Mouse (Mus musculus) kidney, adult 2 months (tissue): ENCODE measurements at regions not wholly inside any gene's neighbourhood (a gene's known extent, or its start where the extent isn't known, plus 50 kb on each side); places are given as distances from the start of the nearest gene placed in this dataset.

Experiments used
- DNase-seq: peaks from one replicate; pipeline ENCODE4 v3.0.0; 2021
- H3K27ac ChIP-seq: fragments of 200-500 bp; 2 replicates; pipeline ENCODE4 v1.5.1; 2012; ENCODE audit warnings: low read depth, low read length, control low read depth, inconsistent platforms; ENCODE audit not compliant: insufficient read depth
- H3K27me3 ChIP-seq: fragments of 200-500 bp; replicated peaks from 2 replicates; pipeline ENCODE4 v1.6.1; 2012; ENCODE audit warnings: mild to moderate bottlenecking, moderate library complexity, low read length, inconsistent platforms; ENCODE audit not compliant: control insufficient read depth, insufficient read depth
- H3K36me3 ChIP-seq: fragments of 200-500 bp; 2 replicates; pipeline ENCODE4 v1.6.1; 2012; ENCODE audit warnings: mild to moderate bottlenecking, moderate library complexity, low read length, inconsistent platforms; ENCODE audit not compliant: control insufficient read depth, insufficient read depth
- H3K4me1 ChIP-seq: fragments of 200-500 bp; 2 replicates; pipeline ENCODE4 v1.6.1; 2011; ENCODE audit warnings: low read length; ENCODE audit not compliant: control insufficient read depth, insufficient read depth
- H3K4me3 ChIP-seq: fragments of 200-500 bp; 2 replicates; pipeline ENCODE4 v1.5.1; 2011; ENCODE audit warnings: mild to moderate bottlenecking, low read depth, low read length, control low read depth; ENCODE audit not compliant: insufficient read depth
- CTCF ChIP-seq: fragments of 200-500 bp; conservative IDR thresholded peaks from 2 replicates; pipeline ENCODE4 v1.5.1; 2011; ENCODE audit warnings: low read depth, mild to moderate bottlenecking, control low read depth, low read length, moderate library complexity, mixed read lengths; ENCODE audit not compliant: insufficient read depth, insufficient read length
- POLR2A ChIP-seq: fragments of 200-500 bp; IDR thresholded peaks from one replicate; pipeline ENCODE4 v1.6.1; 2011; ENCODE audit warnings: low read depth, low read length, control low read depth
- WGBS: fragments of 180-500 bp; shearing (Covaris S2); methylation state at CpG from one replicate; pipeline ENCODE4 v1.1.7; 2018; 5-methylcytosine and 5-hydroxymethylcytosine counted together

DNA sequence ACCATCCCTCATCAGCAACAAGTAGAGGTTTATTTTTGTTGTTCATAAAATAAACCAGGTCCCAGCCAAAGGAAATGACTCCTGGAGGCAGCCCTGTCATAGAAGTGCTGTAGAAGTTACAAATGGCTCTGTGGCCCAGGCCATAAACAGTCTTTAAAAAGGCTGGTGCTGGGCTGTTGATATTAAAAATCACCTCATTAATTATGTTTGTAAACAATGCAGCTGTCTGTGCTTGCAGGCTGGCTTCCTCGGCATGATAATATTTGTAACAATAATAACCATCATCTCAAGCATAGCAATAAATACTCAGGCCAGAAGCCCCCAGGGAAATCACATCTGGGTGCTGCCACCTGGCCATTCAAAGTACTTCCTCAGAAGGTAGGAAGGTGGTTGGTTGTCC, 176.5 kb downstream of the Sptssa start:
- no peak overlapping the region for H3K4me3 ChIP-seq
- WGBS: 41% methylated on average over 1 of the region's 1 CpGs
- DNase-seq: peak; percentile 77
- no peaks in the 10 kb centered on the region for H3K36me3 ChIP-seq
- no peaks in the 10 kb centered on the region for H3K4me1 ChIP-seq
- no peak for TF ChIP-seq CTCF
- TF ChIP-seq POLR2A: no peak
- no peaks in the 10 kb centered on the region; the same call in 1 of the 2 replicates for H3K27me3 ChIP-seq
- H3K27ac ChIP-seq: no peak overlapping the region

DNA sequence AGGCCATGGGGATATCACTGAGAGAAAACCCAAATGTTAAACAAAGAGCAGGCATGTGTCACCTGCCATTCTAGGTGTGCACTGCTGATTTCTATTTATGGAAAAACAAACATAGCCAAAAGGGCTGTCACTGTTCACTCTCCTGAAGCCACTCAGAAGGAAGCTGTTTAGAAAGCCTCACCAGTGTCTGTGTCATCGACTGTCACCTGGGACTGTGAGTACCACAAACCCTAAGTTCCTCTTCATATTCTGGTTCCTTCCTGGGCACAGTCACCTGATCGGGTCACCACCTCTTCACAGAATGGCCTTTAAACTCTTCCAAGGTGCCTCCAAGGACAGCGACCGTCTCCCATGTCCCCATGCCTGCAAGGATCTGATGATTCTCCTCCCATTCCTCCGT, 183.5 kb downstream of the Sptssa start:
- no peaks in the 10 kb centered on the region for H3K36me3 ChIP-seq
- TF ChIP-seq POLR2A: no peak
- no peak for TF ChIP-seq CTCF
- no peak for DNase-seq
- no peaks in the 10 kb centered on the region for H3K4me1 ChIP-seq
- H3K27me3 ChIP-seq: no peaks in the 10 kb centered on the region; the same call in 1 of the 2 replicates
- H3K4me3 ChIP-seq: no peak overlapping the region
- WGBS: 88% methylated on average over 5 of the region's 5 CpGs
- no peak overlapping the region for H3K27ac ChIP-seq

DNA sequence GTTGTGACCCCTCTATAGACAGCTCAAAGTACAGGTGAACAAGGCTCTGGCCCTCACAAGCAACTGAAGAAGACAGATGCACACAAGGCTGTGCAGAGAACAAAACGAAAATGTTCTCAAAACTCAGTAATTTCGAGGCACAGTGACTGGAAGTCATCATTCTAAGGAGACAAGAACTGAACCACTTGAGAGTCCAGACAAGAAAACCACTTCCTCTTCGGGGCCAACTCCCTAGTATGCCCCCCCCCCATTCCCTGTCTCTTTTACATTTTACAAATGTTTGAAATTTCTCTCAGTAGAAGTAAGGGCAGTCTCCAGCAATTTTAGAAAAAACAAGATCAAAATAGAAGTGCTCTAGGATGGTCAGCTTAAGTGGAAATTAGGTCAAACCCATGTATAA, 184.0 kb downstream of the Sptssa start:
- Histone ChIP-seq H3K27me3 (no peaks in the 10 kb centered on the region; the same call in 1 of the 2 replicates), H3K4me3 (no peak overlapping the region), H3K27ac (no peak overlapping the region), H3K4me1 (no peaks in the 10 kb centered on the region), H3K36me3 (no peaks in the 10 kb centered on the region)
- WGBS: 64% methylated on average over 3 of the region's 3 CpGs
- TF ChIP-seq POLR2A: no peak
- DNase-seq: no peak

DNA sequence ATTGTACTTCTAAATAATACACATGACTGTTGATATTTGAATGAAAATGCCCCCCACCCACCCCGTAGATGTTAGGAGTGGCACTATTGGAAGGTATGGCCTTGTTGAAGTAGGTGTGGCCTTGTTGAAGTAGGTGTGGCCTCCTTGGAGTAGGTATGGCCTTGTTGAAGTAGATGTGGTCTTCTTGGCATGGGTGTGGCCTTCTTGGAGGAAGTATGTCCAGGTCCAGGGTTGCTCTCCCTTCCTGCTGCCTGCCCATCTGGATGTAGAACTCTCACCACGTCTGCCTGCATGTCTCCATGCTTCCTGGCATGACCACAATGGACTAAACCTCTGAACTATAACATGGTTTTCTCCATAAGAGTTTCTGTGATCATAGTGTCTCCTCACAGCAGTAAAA, 188.7 kb downstream of the Sptssa start:
- WGBS: 91% methylated on average over 2 of the region's 2 CpGs
- Histone ChIP-seq H3K4me1 (peaks cover 2% of the 10 kb centered on the region; the same call in 1 of the 2 replicates), H3K4me3 (no peak overlapping the region), H3K27ac (no peak overlapping the region), H3K27me3 (no peaks in the 10 kb centered on the region), H3K36me3 (no peaks in the 10 kb centered on the region)
- TF ChIP-seq POLR2A: no peak
- TF ChIP-seq CTCF: no peak
- DNase-seq: no peak

DNA sequence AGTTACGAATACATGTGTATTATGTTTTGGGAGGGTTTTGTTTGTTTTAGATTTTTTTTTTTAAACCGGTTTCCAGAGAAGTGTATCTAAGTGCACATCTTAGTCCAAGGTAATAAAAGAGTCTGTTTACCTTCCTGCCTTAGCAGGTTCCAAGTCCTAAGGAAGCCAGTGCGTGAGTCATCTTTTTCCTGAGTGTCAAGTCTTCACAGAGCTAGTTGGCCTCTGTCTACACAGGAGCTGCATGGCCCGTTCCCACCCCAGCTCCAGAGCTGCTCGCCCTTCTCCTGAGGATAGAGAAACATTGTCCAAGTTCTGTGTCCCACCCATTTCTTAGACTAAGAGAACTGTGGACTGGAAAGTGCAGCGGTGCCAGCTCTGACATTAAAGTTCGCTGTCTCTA, 192.6 kb downstream of the Sptssa start:
- peaks cover 9% of the 10 kb centered on the region for H3K4me1 ChIP-seq
- DNase-seq: peak; percentile 80
- H3K27ac ChIP-seq: no peak overlapping the region
- H3K36me3 ChIP-seq: no peaks in the 10 kb centered on the region
- WGBS: 49% methylated on average over 7 of the region's 7 CpGs
- H3K4me3 ChIP-seq: no peak overlapping the region
- TF ChIP-seq CTCF (no peak), POLR2A (no peak)
- H3K27me3 ChIP-seq: no peaks in the 10 kb centered on the region

DNA sequence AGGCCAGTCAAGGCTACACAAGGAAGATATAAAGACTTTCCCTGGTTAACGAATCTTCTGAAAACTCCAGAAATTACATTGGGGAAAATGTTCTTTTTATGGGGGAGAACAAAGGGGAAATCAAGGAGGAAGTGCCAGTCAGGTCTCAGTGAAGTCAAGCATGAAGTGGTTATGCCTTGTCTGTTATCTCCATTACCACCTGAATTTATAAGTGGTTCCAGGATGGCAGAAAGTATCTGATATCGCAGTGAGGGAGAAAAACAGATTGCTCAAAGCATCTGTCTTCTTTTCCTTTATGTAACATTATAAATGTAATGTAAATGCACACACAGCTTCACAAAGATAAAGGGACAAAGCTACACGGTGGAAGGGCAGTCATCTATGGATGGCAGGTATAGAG, 195.0 kb downstream of the Sptssa start:
- no peaks in the 10 kb centered on the region for H3K27me3 ChIP-seq
- 61% methylated on average over 3 of the region's 3 CpGs for WGBS
- no peaks in the 10 kb centered on the region for H3K36me3 ChIP-seq
- DNase-seq: no peak
- H3K4me3 ChIP-seq: no peak overlapping the region
- no peak overlapping the region for H3K27ac ChIP-seq
- peaks cover 9% of the 10 kb centered on the region for H3K4me1 ChIP-seq
- TF ChIP-seq CTCF (no peak), POLR2A (no peak)

DNA sequence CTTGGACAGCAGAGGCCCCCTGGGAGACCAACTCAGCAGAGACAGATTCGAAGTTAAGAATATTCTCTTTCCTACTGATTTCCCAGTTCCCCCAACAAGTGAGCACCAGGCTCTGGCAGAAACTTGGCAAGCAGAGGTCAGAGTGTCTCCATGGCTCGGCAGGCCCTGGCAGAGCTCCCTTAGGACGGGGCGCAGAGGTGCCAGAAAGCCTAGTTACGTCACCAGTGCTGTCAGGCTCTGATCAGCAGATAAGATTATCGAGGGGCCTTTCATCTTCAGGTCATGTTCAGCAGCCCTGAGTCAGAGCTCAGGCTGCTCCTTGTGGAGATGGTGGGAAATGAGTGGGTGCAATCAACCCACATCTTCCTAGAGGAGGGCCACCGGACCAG, 196.2 kb downstream of the Sptssa start:
- Histone ChIP-seq H3K27ac (peak overlapping the region; percentile 36; the same call in 1 of the 2 replicates), H3K27me3 (no peaks in the 10 kb centered on the region), H3K36me3 (no peaks in the 10 kb centered on the region), H3K4me1 (peaks cover 9% of the 10 kb centered on the region), H3K4me3 (no peak overlapping the region)
- TF ChIP-seq POLR2A: no peak
- TF ChIP-seq CTCF: no peak
- DNase-seq: peak; percentile 87
- WGBS: 48% methylated on average over 7 of the region's 7 CpGs
